Mouse (Mus musculus): ENCODE data around the gene AY358078. TPM values are rescaled to one million over a fixed set of nuclear protein-coding genes. Genes with fewer than 3 reads are reported as not detected.

AY358078 gene
- polyA plus RNA-seq, 1 experiment, result not detected

DNA sequence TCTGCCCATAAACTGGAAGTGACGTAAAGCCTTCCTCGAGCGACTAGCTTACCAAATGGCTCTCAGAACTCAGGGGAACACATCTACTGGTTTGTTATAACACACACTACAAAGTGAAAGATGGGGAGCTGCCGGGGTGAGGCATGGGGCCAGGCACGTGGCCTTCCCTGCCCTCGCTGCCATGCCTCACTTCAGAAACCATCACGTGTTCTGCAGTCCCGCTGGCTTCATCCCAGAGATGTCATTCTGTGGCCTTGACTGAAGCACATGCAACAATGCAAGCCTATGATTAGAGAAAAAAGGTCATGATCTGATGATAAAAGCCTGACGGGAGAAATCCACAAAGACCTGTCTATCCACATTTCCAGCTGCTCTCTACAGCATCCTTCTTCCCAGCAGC is 71.9 kb downstream of the AY358078 start:
- TF ChIP-seq SRF (IDR thresholded peaks at IDR 0.05; ENCODE audit: control insufficient read depth, insufficient read length, low read depth) (no peak), POLR2AphosphoS2 (IDR thresholded peaks at IDR 0.05; ENCODE audit: insufficient read length, low read depth) (no peak), TCF3 (IDR thresholded peaks at IDR 0.05; ENCODE audit: insufficient read length, low read depth) (no peak), POLR2A (IDR thresholded peaks at IDR 0.05; ENCODE audit: insufficient read length, low read depth) (no peak), TCF12 (IDR thresholded peaks at IDR 0.05; ENCODE audit: insufficient read depth, poor library complexity, severe bottlenecking) (no peak), E2F4 (IDR thresholded peaks at IDR 0.05; ENCODE audit: insufficient read depth) (no peak)
- Histone ChIP-seq H3K79me2 (ENCODE audit: control insufficient read depth, insufficient read depth) (no peaks in the 10 kb centered on the region), H3ac (ENCODE audit: control insufficient read depth, insufficient read length) (no peak overlapping the region), H3K36me3 (ENCODE audit: control insufficient read depth, insufficient read depth) (no peaks in the 10 kb centered on the region), H3K27me3 (ENCODE audit: control insufficient read depth, insufficient read depth, insufficient read length) (no peaks in the 10 kb centered on the region), H3K4me2 (ENCODE audit: low read depth) (no peak overlapping the region), H3K4me3 (no peak overlapping the region)

Other genes starting within 250 kb of the AY358078 start
- gene Gm5622, start 247.3 kb upstream of the AY358078 start, polyA plus RNA-seq (2012; fragmentation: generic; extraction: Trizol), result not detected
- not detected for gene Gm17175, start 226.0 kb upstream of the AY358078 start, polyA plus RNA-seq (2012; fragmentation: generic; extraction: Trizol)
- not detected for gene Gm17174, start 207.9 kb upstream of the AY358078 start, polyA plus RNA-seq (2012; fragmentation: generic; extraction: Trizol)
- not detected for gene Gm17078, start 188.7 kb upstream of the AY358078 start, polyA plus RNA-seq (2012; fragmentation: generic; extraction: Trizol)
- not detected for gene Gm4181, start 164.4 kb upstream of the AY358078 start, polyA plus RNA-seq (2012; fragmentation: generic; extraction: Trizol)
- gene Gm17079, start 104.6 kb upstream of the AY358078 start, polyA plus RNA-seq (2012; fragmentation: generic; extraction: Trizol), result not detected
- gene Gm5800, start 82.9 kb upstream of the AY358078 start, polyA plus RNA-seq (2012; fragmentation: generic; extraction: Trizol), result not detected
- gene Ang4, start 26.5 kb upstream of the AY358078 start, polyA plus RNA-seq (2012; fragmentation: generic; extraction: Trizol), result not detected
- gene Ear6, start 53.7 kb downstream of the AY358078 start, polyA plus RNA-seq (2012; fragmentation: generic; extraction: Trizol), result not detected
- gene Mettl17, start 84.8 kb downstream of the AY358078 start, polyA plus RNA-seq (2012; fragmentation: generic; extraction: Trizol), result 24.1 TPM
- 0.12 TPM for gene Slc39a2, start 92.8 kb downstream of the AY358078 start, polyA plus RNA-seq (2012; fragmentation: generic; extraction: Trizol)
- gene Ndrg2, start 114.1 kb downstream of the AY358078 start, polyA plus RNA-seq (2012; fragmentation: generic; extraction: Trizol), result 31.8 TPM
- not detected for gene Tppp2, start 118.4 kb downstream of the AY358078 start, polyA plus RNA-seq (2012; fragmentation: generic; extraction: Trizol)
- gene Rnase13, start 122.7 kb downstream of the AY358078 start, polyA plus RNA-seq (2012; fragmentation: generic; extraction: Trizol), result not detected
- 35.0 TPM for gene Arhgef40, start 184.7 kb downstream of the AY358078 start, polyA plus RNA-seq (2012; fragmentation: generic; extraction: Trizol)
- 0.34 TPM for gene Tmem253, start 215.6 kb downstream of the AY358078 start, polyA plus RNA-seq (2012; fragmentation: generic; extraction: Trizol)
- gene Zfp219, start 220.7 kb downstream of the AY358078 start, polyA plus RNA-seq (2012; fragmentation: generic; extraction: Trizol), result 13.6 TPM
- not detected for gene Olfr221, start 242.4 kb downstream of the AY358078 start, polyA plus RNA-seq (2012; fragmentation: generic; extraction: Trizol)